Mouse (Mus musculus) limb, embryonic 14.5 days (tissue): Measurements from ENCODE around the gene Fmo2. TPM values are rescaled to one million over a fixed set of nuclear protein-coding genes. Genes with fewer than 3 reads are reported as not detected.
A peak's percentile ranks its signal among the peaks of the same experiment; 100 is the strongest.

Experiments used
- ATAC-seq: fragments of 200-750 bp; cut with Nextera tagmentation; 2 replicates; pipeline ENCODE4 v1.8.0; 2017; ENCODE audit warnings: low read depth, moderate number of reproducible peaks, moderate TSS enrichment; ENCODE audit not compliant: low FRiP score
- DNase-seq: peaks from one replicate; pipeline ENCODE4 v3.0.0-alpha.2; 2015; ENCODE audit warnings: low spot score
- H3K27ac ChIP-seq: fragments of 300-500 bp; sonication (generic); replicated peaks from 2 replicates; pipeline ENCODE4 v1.5.1; 2014; ENCODE audit warnings: low read depth, mild to moderate bottlenecking, low read length, moderate library complexity, mixed read lengths
- H3K27me3 ChIP-seq: fragments of 300-500 bp; sonication (generic); 2 replicates; pipeline ENCODE4 v1.6.1; 2014; ENCODE audit warnings: low read length, mixed read lengths; ENCODE audit not compliant: control insufficient read depth, insufficient read depth
- H3K36me3 ChIP-seq: fragments of 300-500 bp; sonication (generic); 2 replicates; pipeline ENCODE4 v1.6.1; 2014; ENCODE audit warnings: mild to moderate bottlenecking, low read length, moderate library complexity, mixed read lengths; ENCODE audit not compliant: control insufficient read depth, insufficient read depth
- H3K4me1 ChIP-seq: fragments of 300-500 bp; sonication (generic); 2 replicates; pipeline ENCODE4 v1.6.1; 2014; ENCODE audit warnings: antibody characterized with exemption, low read length, mixed read lengths; ENCODE audit not compliant: control insufficient read depth, insufficient read depth
- H3K4me2 ChIP-seq: fragments of 300-500 bp; sonication (generic); replicated peaks from 2 replicates; pipeline ENCODE4 v1.6.1; 2014; ENCODE audit warnings: low read depth, mild to moderate bottlenecking, low read length, moderate library complexity; ENCODE audit not compliant: severe bottlenecking
- H3K4me3 ChIP-seq: fragments of 300-500 bp; sonication (generic); replicated peaks from 2 replicates; pipeline ENCODE4 v1.5.1; 2014; ENCODE audit warnings: low read length
- H3K9ac ChIP-seq: fragments of 300-500 bp; sonication (generic); 2 replicates; pipeline ENCODE4 v1.6.1; 2014; ENCODE audit warnings: mild to moderate bottlenecking, low read depth, low read length, moderate library complexity; ENCODE audit not compliant: severe bottlenecking
- H3K9me3 ChIP-seq: fragments of 300-500 bp; sonication (generic); 2 replicates; pipeline ENCODE4 v1.6.1; 2016; ENCODE audit warnings: low read length; ENCODE audit not compliant: control insufficient read depth
- POLR2A ChIP-seq: fragments of 200-500 bp; IDR thresholded peaks from 2 replicates; pipeline ENCODE4 v1.8.0; 2012; ENCODE audit warnings: inconsistent platforms, mild to moderate bottlenecking, moderate library complexity, borderline replicate concordance; ENCODE audit not compliant: insufficient read depth, insufficient read length; ENCODE audit errors: extremely low read depth
- WGBS: fragments of 180-500 bp; shearing (Covaris S2); extraction: QIAGEN DNeasy Blood & Tissue Kit; methylation state at CpG from one replicate; pipeline ENCODE4 v1.1.7; 2014; 5-methylcytosine and 5-hydroxymethylcytosine counted together
- polyA plus RNA-seq, 2 experiments: library from polyadenylated mRNA; depleted of rRNA in 1 of 2; stranded (reverse) in 1 of 2; unstranded in 1 of 2; fragments of >200 nt; fragmentation: Nextera tagmentation in 1 of 2; extraction: Ambion mirVana in 1 of 2; gene quantifications; 2 replicates each; pipeline versions ENCODE4 v1.2.1 to v1.2.3; 2012 to 2014

Gene Fmo2
- polyA plus RNA-seq, 2 experiments, result 1.5 to 2.1 TPM

DNA sequence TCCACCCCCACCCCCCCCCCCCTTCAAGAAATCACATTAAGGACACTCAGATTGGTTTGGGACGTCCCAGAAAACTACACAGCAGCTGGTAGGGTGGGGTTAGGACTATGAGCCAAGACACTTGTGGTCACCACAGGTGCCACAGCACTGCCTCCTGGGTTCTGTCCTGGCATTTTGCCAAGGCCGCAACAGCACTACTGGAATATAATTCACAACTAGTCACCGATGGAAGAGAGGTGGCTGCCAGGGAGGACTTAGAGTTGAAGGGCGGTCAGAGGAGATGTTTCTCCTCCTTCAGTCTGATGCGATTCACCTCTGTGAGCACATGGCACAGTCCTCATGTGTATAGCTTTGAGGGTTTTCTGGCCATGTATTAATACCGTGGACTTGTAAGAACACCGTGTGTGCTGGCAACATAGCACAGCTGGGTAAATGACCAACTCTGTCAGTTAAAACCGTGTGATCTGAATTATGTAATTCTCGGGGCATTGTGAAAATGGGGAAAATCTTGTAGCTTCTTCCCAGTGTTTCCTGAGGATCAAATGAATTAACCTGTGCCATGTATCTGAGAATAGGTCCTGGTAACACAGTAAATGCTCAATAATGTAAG is 38.4 kb downstream of the Fmo2 start:
- Histone ChIP-seq H3K27ac (no peak overlapping the region), H3K4me3 (no peak overlapping the region), H3K4me1 (peaks cover 23% of the 10 kb centered on the region), H3K36me3 (no peaks in the 10 kb centered on the region), H3K4me2 (no peak overlapping the region), H3K9me3 (no peaks in the 10 kb centered on the region), H3K27me3 (no peaks in the 10 kb centered on the region), H3K9ac (no peak overlapping the region)
- 59% methylated on average over 9 of the region's 9 CpGs for WGBS
- peak; percentile 62 for ATAC-seq
- peak; percentile 43 for DNase-seq
- no peak for TF ChIP-seq POLR2A

DNA sequence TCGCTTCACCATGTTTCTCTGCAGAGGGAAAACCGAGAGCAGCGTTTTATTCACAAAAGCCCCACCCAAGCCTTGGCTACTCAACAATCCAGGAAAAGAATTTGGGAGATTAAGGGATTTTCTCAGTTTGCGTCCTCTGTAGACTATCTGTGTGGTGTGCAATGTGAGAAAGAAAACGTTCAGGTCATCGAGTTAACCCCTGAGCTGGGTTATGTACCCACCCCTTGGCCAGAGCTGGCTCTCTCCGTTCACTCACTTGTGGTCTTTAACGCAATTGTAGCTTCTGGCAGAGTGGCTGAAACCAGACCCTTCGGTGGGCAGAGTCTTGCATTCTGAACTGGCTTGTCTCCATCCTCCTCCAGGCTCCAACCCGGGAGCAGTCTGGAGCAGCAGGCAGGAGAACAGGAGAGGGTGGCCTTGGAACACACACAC is 39.0 kb downstream of the Fmo2 start:
- H3K27ac ChIP-seq, result no peak overlapping the region
- H3K27me3 ChIP-seq, result no peaks in the 10 kb centered on the region
- peak overlapping the region; percentile 30 for H3K4me2 ChIP-seq
- TF ChIP-seq POLR2A, result no peak
- DNase-seq, result peak; percentile 65
- WGBS, result 43% methylated on average over 10 of the region's 10 CpGs
- no peak overlapping the region for H3K4me3 ChIP-seq
- ATAC-seq, result peak; percentile 66
- peaks cover 21% of the 10 kb centered on the region for H3K4me1 ChIP-seq
- no peaks in the 10 kb centered on the region for H3K9me3 ChIP-seq
- H3K36me3 ChIP-seq, result no peaks in the 10 kb centered on the region
- no peak overlapping the region for H3K9ac ChIP-seq

DNA sequence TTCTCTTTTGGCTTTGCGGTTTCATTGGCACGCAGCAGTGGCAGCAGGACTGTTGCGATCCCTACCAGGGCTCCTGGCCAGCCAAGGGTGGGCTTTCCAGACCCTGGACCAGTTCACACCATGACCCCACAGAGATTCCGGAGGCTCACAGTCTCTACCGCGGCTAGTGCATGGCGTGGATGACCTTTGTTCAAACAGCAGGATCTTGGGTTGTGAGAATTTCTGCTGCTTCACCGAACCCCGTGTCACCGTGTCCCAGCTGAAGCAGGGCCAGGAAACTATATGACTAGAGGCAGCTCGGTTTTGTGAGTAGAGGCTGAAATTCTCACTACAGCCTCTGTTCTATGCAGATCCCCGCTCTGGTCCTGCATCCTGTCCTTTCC is 39.8 kb downstream of the Fmo2 start:
- no peaks in the 10 kb centered on the region for H3K27me3 ChIP-seq
- H3K9ac ChIP-seq, result no peak overlapping the region
- no peaks in the 10 kb centered on the region for H3K36me3 ChIP-seq
- 0 out of 2 replicates have a peak overlapping the region, but pooled peaks have one; percentile 17 for H3K4me3 ChIP-seq
- no peak for ATAC-seq
- H3K9me3 ChIP-seq, result no peaks in the 10 kb centered on the region
- WGBS, result 70% methylated on average over 12 of the region's 12 CpGs
- DNase-seq, result no peak
- peak overlapping the region; percentile 30 for H3K4me2 ChIP-seq
- peaks cover 21% of the 10 kb centered on the region for H3K4me1 ChIP-seq
- no peak for TF ChIP-seq POLR2A
- H3K27ac ChIP-seq, result peak overlapping the region; percentile 65

DNA sequence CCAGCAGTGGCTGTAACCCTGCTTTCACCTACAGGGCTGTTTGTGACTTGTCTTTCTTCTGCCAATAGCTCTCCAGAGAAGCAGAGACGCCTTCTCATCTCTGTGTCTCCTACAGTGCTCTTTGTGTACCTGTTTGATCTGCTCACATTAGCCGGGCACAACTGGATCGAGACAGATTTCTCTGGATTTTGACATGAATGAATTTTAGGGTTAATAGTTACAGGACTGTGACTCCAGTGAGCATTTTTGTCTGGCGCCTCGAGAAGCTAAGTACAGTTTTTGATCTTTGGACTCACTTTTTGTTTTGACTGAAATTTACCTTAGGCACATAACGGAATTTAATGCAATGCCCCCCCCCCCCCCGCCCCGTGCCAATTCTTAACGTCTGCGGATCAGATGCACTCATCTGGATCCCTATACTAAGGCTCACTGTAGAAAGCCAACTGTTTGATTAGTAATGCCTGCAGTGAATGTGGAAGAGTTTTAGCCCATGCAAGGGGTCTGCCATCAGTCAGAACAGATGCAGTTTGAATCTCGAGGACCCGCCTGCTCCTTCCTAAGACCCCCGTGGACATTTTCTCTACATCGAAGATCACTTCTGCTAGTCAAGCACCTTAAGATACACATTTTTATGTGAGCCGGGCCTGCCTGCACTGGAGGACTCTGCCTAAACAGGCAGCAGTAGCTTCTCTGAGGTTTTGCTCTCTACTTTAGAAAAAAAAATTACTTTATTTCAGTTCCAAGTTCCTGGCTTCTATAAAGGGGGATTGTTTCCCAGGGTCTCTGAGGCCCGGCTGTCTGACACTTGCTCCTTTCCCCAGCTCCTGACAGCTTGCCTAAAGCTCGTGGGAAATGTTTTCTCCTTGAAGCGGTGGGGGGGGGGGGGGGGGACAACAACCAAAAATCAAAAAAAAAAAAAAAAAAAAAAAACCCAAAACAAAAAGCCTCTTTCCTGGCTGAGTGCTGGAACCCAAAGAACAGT is 40.5 kb downstream of the Fmo2 start:
- Histone ChIP-seq H3K9ac (no peak overlapping the region), H3K4me1 (peaks cover 21% of the 10 kb centered on the region), H3K36me3 (no peaks in the 10 kb centered on the region), H3K9me3 (no peaks in the 10 kb centered on the region), H3K27me3 (no peaks in the 10 kb centered on the region), H3K27ac (peak overlapping the region; percentile 65), H3K4me2 (peak overlapping the region; percentile 30; the same call in 1 of the 2 replicates), H3K4me3 (0 out of 2 replicates have a peak overlapping the region, but pooled peaks have one; percentile 17)
- TF ChIP-seq POLR2A, result no peak
- ATAC-seq, result no peak
- 48% methylated on average over 17 of the region's 18 CpGs for WGBS
- DNase-seq, result peak; percentile 38

DNA sequence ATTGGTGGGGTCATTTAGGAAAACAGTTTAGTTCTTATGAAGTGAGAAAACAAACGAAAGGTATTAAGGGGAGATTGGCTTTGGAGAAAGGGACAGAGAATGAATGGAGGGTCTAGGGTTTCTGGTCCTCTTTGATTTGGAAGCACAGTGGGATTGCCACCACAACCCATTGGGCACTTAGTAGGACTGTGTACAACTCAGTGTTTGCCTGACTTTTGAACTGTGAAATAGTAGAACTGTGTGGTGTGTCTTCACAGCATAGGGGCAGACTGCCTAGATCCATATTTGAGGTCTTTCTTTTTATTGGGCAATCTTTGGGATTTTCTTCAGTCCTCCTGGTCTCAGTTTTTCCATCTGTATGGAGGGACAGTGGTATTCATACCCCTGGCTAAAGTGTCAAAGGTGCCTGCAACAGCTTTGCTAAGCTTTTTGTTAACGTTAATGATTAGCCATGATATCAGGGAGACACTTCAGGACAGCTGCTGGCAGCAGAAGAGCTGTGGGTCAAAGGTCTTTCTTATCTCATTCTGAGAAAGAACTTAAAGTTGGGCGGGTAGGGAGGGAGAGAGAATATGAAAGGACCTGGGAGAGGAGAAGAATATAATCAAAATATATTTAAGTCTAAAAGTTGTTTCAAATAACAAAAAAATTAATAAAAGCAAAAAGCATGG is 44.6 kb downstream of the Fmo2 start:
- no peaks in the 10 kb centered on the region for H3K27me3 ChIP-seq
- no peak overlapping the region for H3K9ac ChIP-seq
- WGBS, result 65% methylated on average over 3 of the region's 3 CpGs
- no peak for TF ChIP-seq POLR2A
- DNase-seq, result no peak
- no peak for ATAC-seq
- peaks cover 4% of the 10 kb centered on the region for H3K4me1 ChIP-seq
- no peak overlapping the region for H3K4me3 ChIP-seq
- H3K9me3 ChIP-seq, result no peaks in the 10 kb centered on the region
- H3K27ac ChIP-seq, result no peak overlapping the region
- no peaks in the 10 kb centered on the region for H3K36me3 ChIP-seq
- H3K4me2 ChIP-seq, result no peak overlapping the region
